Mouse (Mus musculus) frontal cortex, postnatal 14 days (tissue): Measurements from ENCODE around the gene Elmo1.

Experiments
- DNase-seq, 2 experiments: peaks; one replicate each; pipeline ENCODE4 v3.0.0; 2022; ENCODE audit warnings: low spot score in 2 of 2

Gene Elmo1

DNA sequence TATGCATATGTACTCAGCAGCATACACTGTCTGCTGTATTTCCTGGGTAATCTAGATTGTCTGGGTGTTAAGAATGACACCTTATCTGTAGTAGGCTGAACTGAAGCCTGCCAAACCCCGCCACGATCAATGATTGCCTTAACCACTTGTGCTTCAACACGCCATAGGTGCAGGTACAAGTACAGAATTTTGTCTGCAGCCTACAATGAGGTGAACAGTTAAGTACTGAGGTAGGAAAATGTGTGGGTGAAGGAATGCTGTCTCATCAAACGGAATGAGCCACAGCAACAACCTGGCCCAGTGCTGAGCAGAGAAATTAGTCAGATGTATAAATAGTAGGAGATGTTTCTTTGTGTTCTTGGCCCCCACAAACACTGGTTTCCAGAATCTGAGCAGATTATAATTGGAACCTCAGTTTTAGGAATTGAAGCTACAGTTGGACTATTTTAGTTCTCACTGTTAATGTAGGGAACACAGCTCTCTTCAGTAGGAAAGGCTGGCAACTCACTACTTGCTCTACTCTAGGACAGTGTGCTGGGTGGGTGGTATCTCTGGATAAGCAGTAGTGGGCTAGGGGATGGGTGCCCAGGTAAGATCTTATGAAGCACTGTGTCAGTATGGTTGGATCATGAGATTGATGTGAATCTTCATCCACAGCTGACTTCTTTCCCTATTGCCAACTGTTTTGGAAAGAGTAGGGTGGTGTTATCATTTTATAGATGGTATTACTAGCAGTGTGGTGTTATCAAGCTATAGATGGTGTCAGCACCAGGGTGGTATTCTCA lies 4.7 kb downstream of the Elmo1 start:
- no peak for DNase-seq

- DNase-seq, result no peak
These were observed 6.7 kb downstream of the Elmo1 start for GRCm38 (mm10) chr13:20097006-20097617.

DNA sequence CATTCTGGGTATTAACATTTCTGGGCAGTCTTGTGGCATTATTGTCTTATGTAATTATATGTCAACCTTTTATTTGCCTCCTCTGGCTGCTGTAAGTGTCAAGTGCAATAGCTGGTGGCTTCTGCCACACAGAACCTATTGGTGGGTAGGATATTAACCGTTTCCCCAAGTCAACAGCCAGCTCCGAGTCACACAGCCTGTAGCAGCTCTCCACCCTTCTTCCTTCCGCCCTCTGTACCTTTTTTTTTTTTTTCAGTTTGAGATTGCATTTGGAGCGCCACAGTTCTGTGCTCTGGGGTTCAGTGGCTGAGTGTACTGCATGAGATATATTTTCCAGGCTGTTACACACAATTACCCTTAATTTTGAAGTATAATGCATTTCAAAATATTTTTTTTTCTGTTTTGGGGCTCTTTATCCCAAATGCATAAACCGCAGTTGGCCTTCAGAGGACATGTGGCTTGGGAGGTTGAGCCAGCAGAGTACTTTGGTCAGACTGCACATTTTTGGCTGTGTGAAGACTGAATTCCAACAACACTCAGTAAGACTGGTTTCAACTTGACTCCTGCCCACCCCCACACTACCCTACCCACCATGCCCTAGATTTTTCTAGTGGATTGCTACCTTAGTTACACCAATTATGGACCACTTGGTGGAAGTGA lies 7.7 kb downstream of the Elmo1 start:
- DNase-seq, result no peak

GRCm38 (mm10) chr13:20098594-20098965 lies 8.2 kb downstream of the Elmo1 start:
- no peak for DNase-seq

DNA sequence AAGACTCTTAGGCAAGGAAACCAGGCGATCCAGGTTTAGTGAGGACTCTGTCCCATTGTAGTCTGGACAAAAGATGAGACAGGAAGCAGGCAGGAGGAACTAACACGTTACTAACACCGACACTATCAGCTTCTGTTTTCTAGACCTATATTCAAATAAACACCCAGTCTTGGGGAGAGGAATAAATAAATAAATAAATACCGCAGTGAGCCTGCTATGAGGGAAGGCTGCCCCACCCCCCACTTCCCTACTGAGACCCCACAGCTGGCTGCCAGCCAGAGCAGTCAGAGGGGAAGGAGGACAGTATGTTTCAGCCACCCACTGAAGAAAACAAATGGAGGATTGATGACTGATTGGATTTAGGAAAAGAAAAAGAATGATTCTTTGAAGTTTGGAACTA lies 9.2 kb downstream of the Elmo1 start:
- DNase-seq, result no peak

GRCm38 (mm10) chr13:20100357-20100756 lies 10.0 kb downstream of the Elmo1 start:
- no peak for DNase-seq

DNA sequence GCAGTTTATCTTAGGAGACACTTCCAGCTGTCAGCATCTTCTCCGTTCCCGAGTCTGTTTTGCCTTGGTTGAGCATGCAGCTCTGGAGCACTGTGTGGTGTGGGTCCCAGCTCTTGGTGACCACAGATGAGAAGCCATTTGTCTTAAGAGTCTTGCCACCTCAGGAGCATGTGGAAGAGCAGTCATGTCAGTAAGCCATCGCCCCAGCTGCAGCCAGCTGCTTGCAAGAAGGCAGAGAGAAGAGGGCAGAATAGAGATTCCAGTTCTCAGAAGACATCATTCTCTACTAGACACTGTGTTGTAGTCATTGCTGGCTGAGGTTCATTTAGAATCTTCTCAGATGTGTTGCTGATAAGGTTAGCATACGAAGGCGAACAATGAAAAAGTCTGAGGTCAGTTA lies 11.3 kb downstream of the Elmo1 start:
- no peak for DNase-seq

DNA sequence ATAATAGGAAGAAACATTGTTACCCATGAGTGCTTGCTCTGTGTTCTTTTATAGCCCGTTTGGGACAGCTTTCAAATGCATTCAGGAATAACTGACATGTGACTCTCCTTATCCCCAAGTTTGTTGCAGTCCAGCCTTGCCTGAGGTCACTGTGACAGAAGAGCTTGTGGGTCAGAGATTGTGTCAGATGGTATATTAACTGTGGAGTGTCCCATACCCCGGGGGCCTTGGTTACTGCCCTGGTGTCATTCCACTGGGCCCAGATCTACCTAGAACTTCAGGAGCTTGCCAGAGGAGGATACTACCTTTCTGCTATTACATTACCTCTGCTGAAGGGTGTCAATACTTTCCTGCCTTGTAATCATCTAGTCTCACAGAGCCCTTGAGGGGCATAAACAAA lies 14.4 kb downstream of the Elmo1 start:
- DNase-seq, result no peak

DNA sequence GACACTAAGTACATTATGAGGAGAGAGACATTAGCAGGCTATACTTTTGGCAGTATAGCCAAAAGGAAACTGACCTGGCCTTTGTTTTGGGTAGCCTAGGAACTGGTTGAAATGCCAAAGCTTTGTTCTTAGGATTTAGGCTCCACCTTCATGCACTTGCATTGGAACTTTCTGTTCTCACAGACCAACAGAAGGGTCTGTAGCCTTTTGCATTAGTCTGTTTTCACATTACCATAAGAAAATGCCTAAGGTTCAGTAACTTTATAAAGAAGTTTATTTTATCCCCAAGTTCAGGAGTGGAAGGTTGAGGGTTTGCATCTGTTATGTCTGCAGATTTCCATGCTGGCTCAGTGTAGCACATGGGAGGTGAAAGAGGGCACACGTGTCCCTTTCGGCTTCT lies 15.6 kb downstream of the Elmo1 start:
- DNase-seq, result no peak

GRCm38 (mm10) chr13:20107953-20108498 lies 17.6 kb downstream of the Elmo1 start:
- DNase-seq, result no peak

DNA sequence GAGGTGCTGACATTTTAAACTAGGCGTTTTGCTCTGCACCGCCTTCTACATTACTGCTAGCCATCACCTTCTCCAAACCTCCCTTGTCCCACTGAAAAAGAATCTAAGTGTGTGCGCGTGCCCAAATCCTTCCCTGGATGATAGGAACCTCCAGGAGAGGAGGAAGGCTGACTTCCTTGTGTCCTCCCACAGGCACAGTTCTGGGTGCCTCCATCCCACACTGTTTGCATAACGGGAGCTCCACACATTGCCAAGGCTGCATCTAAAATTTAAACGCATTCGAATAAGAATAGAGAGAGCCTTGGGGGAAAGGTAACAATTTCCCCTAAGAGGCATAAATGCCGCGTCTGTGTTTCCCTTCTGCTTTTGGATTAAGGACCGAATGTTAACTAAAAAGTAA lies 18.6 kb downstream of the Elmo1 start:
- DNase-seq, result no peak

DNA sequence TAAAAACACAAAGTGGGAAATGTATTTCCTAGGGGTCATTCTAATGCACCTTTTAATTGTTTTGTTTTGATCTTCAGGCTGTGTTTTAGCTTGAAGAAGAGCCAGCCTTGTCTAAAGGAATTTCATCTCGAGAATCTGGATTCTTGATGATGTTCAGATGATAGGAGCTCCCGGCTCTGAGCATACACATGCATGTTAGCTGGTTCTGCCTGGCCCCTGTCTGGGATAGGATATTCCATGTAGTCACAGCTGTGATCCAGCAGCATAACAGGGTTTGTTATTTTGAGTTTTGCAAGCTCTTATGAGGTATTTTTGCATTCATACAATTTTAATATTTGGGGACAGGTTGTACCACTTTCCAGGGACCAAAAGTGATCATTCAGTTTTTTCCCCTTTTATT lies 19.1 kb downstream of the Elmo1 start:
- no peak for DNase-seq

- no peak for DNase-seq
These were observed 19.7 kb downstream of the Elmo1 start for GRCm38 (mm10) chr13:20109987-20110680.

DNA sequence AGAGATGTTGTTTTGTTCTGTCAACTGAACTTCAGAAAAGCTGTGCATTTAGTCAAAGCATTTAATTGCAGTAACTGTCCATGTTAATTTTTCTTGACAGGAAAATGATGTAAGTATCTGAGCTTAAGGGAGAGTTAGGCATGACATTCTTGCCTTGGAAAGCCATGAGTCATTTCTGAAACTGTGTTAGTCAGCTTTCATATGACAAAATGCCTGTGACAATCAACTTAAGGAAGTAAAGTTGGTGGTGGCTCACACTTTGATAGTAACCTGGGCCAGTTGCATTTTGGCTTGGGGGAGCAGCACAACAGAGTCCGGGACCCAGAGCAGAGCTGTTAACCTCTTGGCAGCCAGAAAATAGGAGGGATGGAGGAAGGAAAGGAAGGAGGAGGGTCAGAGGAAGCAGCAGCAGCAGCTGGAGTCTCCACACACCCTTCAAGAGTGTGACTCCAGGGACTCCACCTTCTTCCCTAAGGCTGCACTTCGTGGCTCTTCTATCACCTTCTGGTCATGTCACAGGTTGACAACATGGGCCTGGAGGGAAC lies 20.9 kb downstream of the Elmo1 start:
- DNase-seq, result no peak

DNA sequence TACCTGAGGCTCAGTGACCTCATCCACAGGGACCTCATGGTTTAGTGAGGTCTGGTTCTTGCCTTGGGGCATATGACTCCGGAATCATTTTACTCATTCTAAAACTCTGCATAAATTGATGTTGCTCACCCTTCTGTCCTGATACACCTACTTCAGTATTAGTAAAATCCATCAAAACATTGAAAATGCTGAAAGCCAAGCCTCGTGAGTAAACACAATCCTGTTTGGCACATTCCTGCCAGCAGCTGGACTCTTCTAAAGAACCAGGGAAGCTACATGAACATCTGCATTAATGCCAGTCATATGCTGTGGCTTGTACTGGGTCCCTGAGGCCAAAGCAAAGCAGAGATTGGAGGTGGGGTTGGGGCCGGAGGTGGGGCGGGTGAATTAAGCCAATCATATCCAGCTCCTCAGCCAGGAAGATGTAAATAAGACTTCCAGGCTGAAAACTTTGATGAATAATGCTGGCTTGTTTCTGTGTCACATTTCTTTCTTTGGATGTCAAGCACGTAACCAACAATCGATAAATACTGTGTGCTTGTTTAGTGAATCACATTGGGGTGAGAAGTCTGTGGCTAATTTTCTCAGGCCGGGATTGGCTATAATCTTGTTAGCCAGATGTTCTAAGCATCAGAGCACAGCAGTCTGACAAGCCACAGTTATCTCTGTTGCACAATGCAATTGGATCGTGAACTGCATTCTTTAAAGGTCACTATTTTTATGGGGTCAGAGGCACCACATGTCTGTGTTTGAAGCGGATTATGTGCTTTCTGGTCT lies 24.9 kb downstream of the Elmo1 start:
- no peak for DNase-seq

- DNase-seq, result no peak
These were observed 25.6 kb downstream of the Elmo1 start for GRCm38 (mm10) chr13:20116019-20116418.

GRCm38 (mm10) chr13:20116868-20117510 lies 26.6 kb downstream of the Elmo1 start:
- no peak for DNase-seq

DNA sequence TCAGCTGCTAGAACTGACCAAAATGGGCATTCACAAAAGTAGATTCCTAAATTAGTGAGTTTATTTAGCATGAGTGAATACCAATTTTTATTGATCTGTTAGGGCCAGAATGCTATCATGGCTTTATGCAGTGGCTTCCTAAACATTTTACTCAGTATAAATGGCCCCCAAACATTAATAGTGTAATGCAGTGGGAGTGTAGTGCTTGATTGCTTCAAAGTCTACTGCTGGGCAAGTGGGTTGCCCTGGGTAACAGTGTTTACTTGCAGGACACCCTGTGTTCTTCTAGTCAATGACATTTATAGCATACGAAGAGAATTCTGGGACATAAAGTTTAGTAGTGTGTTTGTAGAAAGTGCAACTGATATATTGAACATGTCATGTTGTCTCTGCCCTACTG lies 27.3 kb downstream of the Elmo1 start:
- DNase-seq, result no peak

GRCm38 (mm10) chr13:20118909-20119308 lies 28.5 kb downstream of the Elmo1 start:
- no peak for DNase-seq

DNA sequence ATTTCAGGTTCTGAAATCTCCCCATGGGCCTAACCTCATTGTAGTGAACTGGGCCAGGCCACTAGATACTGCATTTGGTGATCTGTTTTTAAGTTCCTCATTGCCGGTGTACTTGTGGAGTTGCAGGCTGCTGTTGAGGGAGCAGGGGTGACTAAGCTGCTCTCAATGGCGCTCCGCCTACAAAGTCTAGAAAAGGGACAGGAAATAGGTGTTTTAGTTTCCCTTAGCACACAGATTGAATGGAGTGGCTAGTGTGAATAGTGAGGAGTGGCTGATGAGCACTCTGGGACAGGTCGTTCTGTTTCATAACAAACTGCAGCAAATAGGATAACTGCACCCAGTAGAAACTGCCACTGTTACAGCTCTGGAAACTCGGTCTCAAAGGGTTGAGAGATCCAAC lies 30.3 kb downstream of the Elmo1 start:
- no peak for DNase-seq
